Comparison of ENCODE assay signal across 9 mouse cellular contexts in genomic region chr5:118175137-118175536, GRCm38 (mm10). TPM values are rescaled to one million over a fixed set of nuclear protein-coding genes. Genes with fewer than 3 reads are reported as not detected.
DNase-seq lines count a peak whose midpoint lies in the region; ATAC-seq lines count a peak whose summit lies in the region.
"Had no signal": no experiment of that assay in that cellular context is flagged by ENCODE, and none has a peak within 500 bp of the region (broad histone marks: within the 10 kb centered on the region; RNA-seq: fewer than 3 reads in every experiment).

No protein-coding gene starts in this region.

- H3K36me3 ChIP-seq in hindbrain, embryonic 10.5 days, result no peaks in the 10 kb centered on the region
- H3K36me3 ChIP-seq in hindbrain, embryonic 11.5 days (ENCODE audit: control insufficient read depth, insufficient read depth, low read length), result no peaks in the 10 kb centered on the region
- no peaks in the 10 kb centered on the region for H3K36me3 ChIP-seq in hindbrain, embryonic 14.5 days (replicated peaks; ENCODE audit: control insufficient read depth, insufficient read depth)

- no peak for DNase-seq in hindbrain, embryonic 10.5 days (ENCODE audit: low spot score)
- DNase-seq in hindbrain, embryonic 11.5 days (ENCODE audit: low spot score), result no peak
- peak; percentile 9 to 16 for DNase-seq in thymus, postnatal 36 days
- no peak for DNase-seq in thymus, postnatal 25 days
- DNase-seq in hindbrain, embryonic 14.5 days (ENCODE audit: low spot score), result no peak
- no peak for DNase-seq in embryo, embryonic 11 days
- no peak for DNase-seq in layer of hippocampus, adult 9-10 months (ENCODE audit: low spot score)
- DNase-seq: spleen, adult 18-20 months had no signal

- no peak overlapping the region for H3K4me2 ChIP-seq in hindbrain, embryonic 11.5 days (replicated peaks; ENCODE audit: low read depth, low read length)
- H3K4me2 ChIP-seq in hindbrain, embryonic 14.5 days (replicated peaks), result 0 out of 2 replicates have a peak overlapping the region, but pooled peaks have one; percentile 53

- H3K27me3 ChIP-seq in hindbrain, embryonic 10.5 days (ENCODE audit: insufficient read depth, poor library complexity, severe bottlenecking), result peaks cover 64% of the 10 kb centered on the region
- H3K27me3 ChIP-seq in hindbrain, embryonic 11.5 days (ENCODE audit: control insufficient read depth, insufficient read depth, low read length), result peaks cover 47% of the 10 kb centered on the region
- peaks cover 49% of the 10 kb centered on the region for H3K27me3 ChIP-seq in hindbrain, embryonic 14.5 days (ENCODE audit: control insufficient read depth, insufficient read depth, low read length)

- no peak overlapping the region for H3K9ac ChIP-seq in hindbrain, embryonic 11.5 days (ENCODE audit: low read depth, low read length)
- no peak overlapping the region for H3K9ac ChIP-seq in hindbrain, embryonic 14.5 days

- H3K4me3 ChIP-seq in hindbrain, embryonic 10.5 days, result peak overlapping the region; percentile 49
- no peak overlapping the region for H3K4me3 ChIP-seq in hindbrain, embryonic 11.5 days (ENCODE audit: low read depth, low read length)
- no peak overlapping the region for H3K4me3 ChIP-seq in hindbrain, embryonic 14.5 days (replicated peaks; ENCODE audit: low read length)

- peaks cover 44% of the 10 kb centered on the region for H3K4me1 ChIP-seq in hindbrain, embryonic 10.5 days (replicated peaks)
- H3K4me1 ChIP-seq in hindbrain, embryonic 11.5 days (replicated peaks; ENCODE audit: control insufficient read depth, insufficient read depth, low read length), result peaks cover 5% of the 10 kb centered on the region; the same call in 1 of the 2 replicates
- H3K4me1 ChIP-seq in hindbrain, embryonic 14.5 days (replicated peaks; ENCODE audit: control insufficient read depth, insufficient read depth, low read length), result peaks cover 6% of the 10 kb centered on the region; the same call in 1 of the 2 replicates

- 18% methylated on average over 2 of the region's 2 CpGs for WGBS in hindbrain, embryonic 10.5 days
- WGBS in hindbrain, embryonic 11.5 days, result 16% methylated on average over 2 of the region's 2 CpGs
- WGBS in hindbrain, embryonic 14.5 days, result 21% methylated on average over 2 of the region's 2 CpGs

- peak overlapping the region; percentile 71; the same call in 1 of the 2 replicates for H3K27ac ChIP-seq in hindbrain, embryonic 10.5 days
- no peak overlapping the region for H3K27ac ChIP-seq in hindbrain, embryonic 11.5 days (ENCODE audit: low read depth, low read length)
- H3K27ac ChIP-seq in hindbrain, embryonic 14.5 days, result no peak overlapping the region
- H3K27ac ChIP-seq: macrophage had no signal

- ATAC-seq in hindbrain, embryonic 11.5 days (ENCODE audit: low FRiP score), result no peak
- no peak for ATAC-seq in hindbrain, embryonic 14.5 days (ENCODE audit: low FRiP score)

- H3K9me3 ChIP-seq in hindbrain, embryonic 10.5 days, result peaks cover 3% of the 10 kb centered on the region; the same call in 1 of the 2 replicates
- no peaks in the 10 kb centered on the region; the same call in 1 of the 2 replicates for H3K9me3 ChIP-seq in hindbrain, embryonic 11.5 days (ENCODE audit: control insufficient read depth, low read length)
- H3K9me3 ChIP-seq in hindbrain, embryonic 14.5 days (ENCODE audit: control insufficient read depth, low read length), result 0 out of 2 replicates have a peak, but pooled peaks cover 4% of the 10 kb centered on the region

RNA-seq across cellular contexts. Expression of gene Hrk, which starts 10.7 kb away (rescaled TPM):
- 0.25 and 0.37 TPM in 2 replicates for polyA plus RNA-seq in hindbrain, embryonic 10.5 days (2016; fragmentation: Nextera tagmentation; extraction: Ambion mirVana)
- 0.68 and 0.90 TPM in 2 replicates for polyA plus RNA-seq in hindbrain, embryonic 11.5 days (2014; fragmentation: Nextera tagmentation; extraction: Ambion mirVana)
- polyA plus RNA-seq in hindbrain, embryonic 14.5 days (2014; fragmentation: Nextera tagmentation; extraction: Ambion mirVana), result 3.4 and 4.3 TPM in 2 replicates
- polyA plus RNA-seq: macrophage had no signal

RNA-seq across cellular contexts. Expression of gene Fbxw8, which starts 19.9 kb away (rescaled TPM):
- polyA plus RNA-seq in hindbrain, embryonic 10.5 days (2016; fragmentation: Nextera tagmentation; extraction: Ambion mirVana), result 35.0 and 36.8 TPM in 2 replicates
- polyA plus RNA-seq in hindbrain, embryonic 11.5 days (2014; fragmentation: Nextera tagmentation; extraction: Ambion mirVana), result 20.5 and 21.4 TPM in 2 replicates
- polyA plus RNA-seq in hindbrain, embryonic 14.5 days (2014; fragmentation: Nextera tagmentation; extraction: Ambion mirVana), result 21.0 TPM in 2 replicates

Comparison
In these comparisons a context has a peak if more than half of its experiments do, and no peak if none do; other contexts are left out.
1. DNase-seq: peak in thymus, postnatal 36 days (2 of 2); none in hindbrain, embryonic 10.5 days (single experiment), hindbrain, embryonic 11.5 days (single experiment), thymus, postnatal 25 days (single experiment), hindbrain, embryonic 14.5 days (single experiment), embryo, embryonic 11 days (single experiment) and layer of hippocampus, adult 9-10 months (single experiment).